Mouse (Mus musculus) liver, embryonic 14.5 days (tissue): ENCODE data around the gene Ctrb1.

Experiments
- CTCF ChIP-seq: IDR thresholded peaks from 2 replicates; pipeline ENCODE4 v1.5.1; 2016; ENCODE audit warnings: antibody characterized with exemption, low read depth, control low read depth
- EP300 ChIP-seq: IDR thresholded peaks from 2 replicates; pipeline ENCODE4 v1.6.1; 2016; ENCODE audit warnings: antibody characterized with exemption, low read depth

GRCm38 (mm10) chr8:111715514-111715913, 24.7 kb upstream of the Ctrb1 start:
- TF ChIP-seq CTCF, result no peak
- no peak for TF ChIP-seq EP300
